Mouse (Mus musculus) ES-E14 (cell line): ENCODE measurements at regions not wholly inside any gene's neighbourhood (a gene's known extent, or its start where the extent isn't known, plus 50 kb on each side); places are given as distances from the start of the nearest gene placed in this dataset.

Experiments
- DNase-seq: peaks from one replicate; pipeline ENCODE4 v3.0.0-alpha.2; 2013; ENCODE audit warnings: low read depth, low spot score
- H3K27ac ChIP-seq: 2 replicates; pipeline ENCODE4 v1.5.1; 2012; ENCODE audit warnings: low read depth, mild to moderate bottlenecking, low read length, moderate library complexity, mixed read lengths; ENCODE audit not compliant: poor library complexity, insufficient read depth, severe bottlenecking
- H3K36me3 ChIP-seq: 2 replicates; pipeline ENCODE4 v1.6.1; 2012; ENCODE audit warnings: mild to moderate bottlenecking, low read length, moderate library complexity, mixed read lengths; ENCODE audit not compliant: control insufficient read depth, poor library complexity, insufficient read depth, severe bottlenecking
- H3K4me1 ChIP-seq, 2 experiments: fragments of 150-350 bp in 1 of 2; sonication (generic) in 1 of 2; 2 replicates each; pipeline ENCODE4 v1.6.1; 2012; ENCODE audit warnings: low read length in 2 of 2, mild to moderate bottlenecking in 1 of 2, mixed read lengths in 1 of 2; ENCODE audit not compliant: control insufficient read depth in 2 of 2, insufficient read depth in 2 of 2, poor library complexity in 1 of 2
- H3K4me3 ChIP-seq, 2 experiments: fragments of 150-350 bp in 1 of 2; sonication (generic) in 1 of 2; 2 replicates each; pipeline ENCODE4 v1.5.1; 2012; ENCODE audit warnings: low read length in 2 of 2, low read depth in 1 of 2, mild to moderate bottlenecking in 1 of 2, mixed read lengths in 1 of 2; ENCODE audit not compliant: insufficient read depth in 1 of 2, poor library complexity in 1 of 2, severe bottlenecking in 1 of 2
- H3K9ac ChIP-seq: 2 replicates; pipeline ENCODE4 v1.6.1; 2012; ENCODE audit warnings: low read depth, mild to moderate bottlenecking, low read length, mixed read lengths; ENCODE audit not compliant: poor library complexity, insufficient read depth, severe bottlenecking
- H3K9me3 ChIP-seq: fragments of 150-350 bp; sonication (generic); 2 replicates; pipeline ENCODE4 v1.6.1; 2012; ENCODE audit warnings: low read depth, mild to moderate bottlenecking, low read length; ENCODE audit not compliant: control insufficient read depth, insufficient read depth
- CHD2 ChIP-seq: IDR thresholded peaks from 2 replicates; pipeline ENCODE4 v1.6.1; 2014; ENCODE audit warnings: mild to moderate bottlenecking, low read depth, low read length, inconsistent platforms
- HCFC1 ChIP-seq: IDR thresholded peaks from 2 replicates; pipeline ENCODE4 v1.6.1; 2012; ENCODE audit warnings: low read length, inconsistent platforms, borderline replicate concordance; ENCODE audit not compliant: insufficient read depth
- MAFK ChIP-seq: IDR thresholded peaks from 2 replicates; pipeline ENCODE4 v1.6.1; 2014; ENCODE audit warnings: mild to moderate bottlenecking, low read depth, low read length, inconsistent platforms; ENCODE audit not compliant: insufficient read depth
- ZC3H11A ChIP-seq: IDR thresholded peaks from 2 replicates; pipeline ENCODE4 v1.6.1; 2012; ENCODE audit warnings: low read depth, mild to moderate bottlenecking, inconsistent platforms, low read length, borderline replicate concordance
- ZNF384 ChIP-seq: IDR thresholded peaks from 2 replicates; pipeline ENCODE4 v1.6.1; 2012; ENCODE audit warnings: low read depth, low read length, inconsistent platforms
- in situ Hi-C, 2 experiments: fragments of 600-800 bp; cut with MboI; formaldehyde crosslinking; loops; one replicate each; pipeline ENCODE4 v1.15.1; 2025; ENCODE audit warnings: low sequenced_read_pairs in 2 of 2, inconsistent platforms in 1 of 2; ENCODE audit not compliant: unreplicated experiment in 2 of 2

- no peak for DNase-seq
- H3K36me3 ChIP-seq, result no peaks in the 10 kb centered on the region
- in situ Hi-C loops, result no loop called here
- H3K4me3 ChIP-seq, result no peak overlapping the region
- H3K4me1 ChIP-seq, result no peaks in the 10 kb centered on the region
- H3K9ac ChIP-seq, result no peak overlapping the region
- TF ChIP-seq HCFC1 (no peak), ZNF384 (no peak), CHD2 (no peak), ZC3H11A (no peak), MAFK (no peak)
- no peaks in the 10 kb centered on the region for H3K9me3 ChIP-seq
- H3K27ac ChIP-seq, result no peak overlapping the region
Measured at GRCm38 (mm10) chr14:33726500-33726899, 137.5 kb downstream of the Ptpn20 start.

- no peak overlapping the region for H3K27ac ChIP-seq
- H3K9me3 ChIP-seq, result no peaks in the 10 kb centered on the region
- H3K4me3 ChIP-seq, result no peak overlapping the region
- in situ Hi-C loops, result no loop called here
- no peak overlapping the region for H3K9ac ChIP-seq
- H3K4me1 ChIP-seq, result no peaks in the 10 kb centered on the region
- DNase-seq, result no peak
- H3K36me3 ChIP-seq, result no peaks in the 10 kb centered on the region
- TF ChIP-seq HCFC1 (no peak), MAFK (no peak), ZNF384 (no peak), CHD2 (no peak), ZC3H11A (no peak)
Measured at GRCm38 (mm10) chr14:33729115-33729884, 140.3 kb downstream of the Ptpn20 start.

GRCm38 (mm10) chr14:33732698-33733097 lies 143.7 kb downstream of the Ptpn20 start:
- in situ Hi-C loops, result no loop called here
- no peak for DNase-seq
- no peak overlapping the region for H3K4me3 ChIP-seq
- no peak overlapping the region for H3K27ac ChIP-seq
- H3K9me3 ChIP-seq, result no peaks in the 10 kb centered on the region
- H3K9ac ChIP-seq, result no peak overlapping the region
- no peaks in the 10 kb centered on the region for H3K4me1 ChIP-seq
- no peaks in the 10 kb centered on the region for H3K36me3 ChIP-seq
- no peak for TF ChIP-seq ZC3H11A
- no peak for TF ChIP-seq CHD2
- no peak for TF ChIP-seq ZNF384
- no peak for TF ChIP-seq HCFC1
- TF ChIP-seq MAFK, result no peak

- Histone ChIP-seq H3K9me3 (no peaks in the 10 kb centered on the region), H3K27ac (no peak overlapping the region), H3K36me3 (no peaks in the 10 kb centered on the region), H3K4me1 (no peaks in the 10 kb centered on the region), H3K4me3 (no peak overlapping the region), H3K9ac (no peak overlapping the region)
- DNase-seq, result no peak
- in situ Hi-C loops, result no loop called here
- TF ChIP-seq MAFK (no peak), ZC3H11A (no peak), HCFC1 (no peak), CHD2 (no peak), ZNF384 (no peak)
Measured at GRCm38 (mm10) chr14:33734446-33735043, 145.5 kb downstream of the Ptpn20 start.
